In the genomic region with DNA sequence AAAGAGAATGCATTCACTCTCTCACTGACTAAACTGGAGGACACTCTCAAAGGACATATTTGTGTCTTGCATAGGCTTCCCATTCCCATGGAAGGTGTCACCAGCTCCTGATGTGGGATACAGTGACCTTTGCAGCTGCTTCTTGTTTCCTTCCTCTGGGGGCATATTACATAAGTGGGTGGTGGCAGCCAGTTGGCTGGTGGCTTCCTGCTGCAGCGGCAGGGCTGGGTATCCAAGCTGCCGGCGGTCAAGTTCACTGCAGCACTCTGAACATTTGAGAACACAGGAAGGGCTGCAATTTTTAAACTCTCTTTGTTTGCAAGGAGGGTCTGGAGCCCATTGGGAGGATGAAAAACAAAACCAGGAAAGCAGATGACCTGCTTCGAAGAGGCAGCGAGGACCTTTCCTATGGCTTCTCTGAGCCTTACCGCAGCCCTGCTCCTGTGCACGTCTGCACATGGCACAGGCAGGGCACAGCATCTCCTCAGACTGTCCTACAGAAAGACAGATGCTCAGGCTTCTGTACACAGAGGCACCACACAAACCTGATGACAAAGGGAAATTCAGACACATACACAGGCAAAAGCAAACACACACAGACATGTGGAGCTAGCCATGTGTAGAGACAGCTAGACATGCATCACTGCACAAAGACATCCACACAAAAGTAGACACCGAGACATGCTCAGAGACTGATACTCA, we compare ENCODE assay signal across 8 mouse cellular contexts.
DNase-seq lines count a peak whose midpoint lies in the region; ATAC-seq and TF ChIP-seq lines count a peak whose summit lies in the region.

No protein-coding gene starts in this region.

- H3K4me2 ChIP-seq in forebrain, embryonic 15.5 days (replicated peaks), result no peak overlapping the region
- H3K4me2 ChIP-seq in heart, postnatal 0 days (ENCODE audit: low read depth, low read length), result no peak overlapping the region
- H3K4me2 ChIP-seq in forebrain, embryonic 12.5 days, result no peak overlapping the region

- DNase-seq in forebrain, embryonic 10.5 days (ENCODE audit: extremely low spot score, low spot score), result no peak
- DNase-seq in adrenal gland, postnatal 14 days, result peak; percentile 46
- no peak for DNase-seq in heart, postnatal 0 days (ENCODE audit: low spot score)
- DNase-seq in kidney, postnatal 36 days, result peak; percentile 48 to 72
- no peak for DNase-seq in spleen, postnatal 36 days (ENCODE audit: low spot score in 2 of 2)
- DNase-seq in spleen, adult 12 weeks (ENCODE audit: low spot score), result no peak

- WGBS in forebrain, embryonic 10.5 days, result 88% methylated on average over 8 of the region's 8 CpGs
- WGBS in forebrain, embryonic 15.5 days, result 90% methylated on average over 8 of the region's 8 CpGs
- WGBS in heart, postnatal 0 days, result 64% methylated on average over 8 of the region's 8 CpGs
- WGBS in forebrain, embryonic 12.5 days, result 84% methylated on average over 8 of the region's 8 CpGs

- H3K4me1 ChIP-seq in forebrain, embryonic 10.5 days, result 0 out of 2 replicates have a peak, but pooled peaks cover 5% of the 10 kb centered on the region
- no peaks in the 10 kb centered on the region for H3K4me1 ChIP-seq in forebrain, embryonic 15.5 days
- H3K4me1 ChIP-seq in heart, postnatal 0 days (ENCODE audit: control insufficient read depth, insufficient read depth), result peaks cover 6% of the 10 kb centered on the region; the same call in 1 of the 2 replicates
- no peaks in the 10 kb centered on the region for H3K4me1 ChIP-seq in forebrain, embryonic 12.5 days

- H3K27me3 ChIP-seq in forebrain, embryonic 10.5 days (ENCODE audit: poor library complexity, severe bottlenecking), result no peaks in the 10 kb centered on the region
- H3K27me3 ChIP-seq in forebrain, embryonic 15.5 days, result no peaks in the 10 kb centered on the region
- H3K27me3 ChIP-seq in heart, postnatal 0 days (ENCODE audit: control insufficient read depth, insufficient read depth, low read length), result no peaks in the 10 kb centered on the region
- H3K27me3 ChIP-seq in forebrain, embryonic 12.5 days, result no peaks in the 10 kb centered on the region

- H3K36me3 ChIP-seq in forebrain, embryonic 10.5 days (replicated peaks), result no peaks in the 10 kb centered on the region
- no peaks in the 10 kb centered on the region for H3K36me3 ChIP-seq in forebrain, embryonic 15.5 days
- no peaks in the 10 kb centered on the region for H3K36me3 ChIP-seq in heart, postnatal 0 days (replicated peaks; ENCODE audit: control insufficient read depth, insufficient read depth, low read length)
- no peaks in the 10 kb centered on the region for H3K36me3 ChIP-seq in forebrain, embryonic 12.5 days (replicated peaks)

- no peak for ATAC-seq in forebrain, embryonic 15.5 days (replicated peaks)
- peak; percentile 33; the same call in 1 of the 2 replicates for ATAC-seq in heart, postnatal 0 days (ENCODE audit: insufficient read depth, low read depth)
- ATAC-seq in forebrain, embryonic 12.5 days (ENCODE audit: low FRiP score), result no peak

- peak overlapping the region; percentile 51; the same call in 1 of the 2 replicates for H3K27ac ChIP-seq in forebrain, embryonic 10.5 days
- H3K27ac ChIP-seq in forebrain, embryonic 15.5 days (replicated peaks), result no peak overlapping the region
- peak overlapping the region; percentile 60 for H3K27ac ChIP-seq in heart, postnatal 0 days (ENCODE audit: low read depth)
- no peak overlapping the region for H3K27ac ChIP-seq in forebrain, embryonic 12.5 days

- no peak for TF ChIP-seq CTCF in heart, postnatal 0 days (IDR thresholded peaks at IDR 0.05; ENCODE audit: low read depth)

- H3K9ac ChIP-seq in forebrain, embryonic 15.5 days (replicated peaks), result no peak overlapping the region
- no peak overlapping the region for H3K9ac ChIP-seq in heart, postnatal 0 days (replicated peaks; ENCODE audit: low read depth, low read length)
- no peak overlapping the region for H3K9ac ChIP-seq in forebrain, embryonic 12.5 days

- TF ChIP-seq EP300 in heart, postnatal 0 days (IDR thresholded peaks at IDR 0.05; ENCODE audit: low read depth), result no peak

- H3K4me3 ChIP-seq in forebrain, embryonic 10.5 days, result no peak overlapping the region
- H3K4me3 ChIP-seq in forebrain, embryonic 15.5 days, result no peak overlapping the region
- H3K4me3 ChIP-seq in heart, postnatal 0 days (ENCODE audit: low read depth, low read length), result no peak overlapping the region
- no peak overlapping the region for H3K4me3 ChIP-seq in forebrain, embryonic 12.5 days (replicated peaks)

- H3K9me3 ChIP-seq in forebrain, embryonic 10.5 days, result no peaks in the 10 kb centered on the region
- H3K9me3 ChIP-seq in forebrain, embryonic 15.5 days, result no peaks in the 10 kb centered on the region
- no peaks in the 10 kb centered on the region for H3K9me3 ChIP-seq in heart, postnatal 0 days (replicated peaks; ENCODE audit: control insufficient read depth, low read length)
- no peaks in the 10 kb centered on the region for H3K9me3 ChIP-seq in forebrain, embryonic 12.5 days

Comparison
In these comparisons a context has a peak if more than half of its experiments do, and no peak if none do; other contexts are left out.
1. H3K27ac ChIP-seq: peak in forebrain, embryonic 10.5 days (single experiment) and heart, postnatal 0 days (single experiment); none in forebrain, embryonic 15.5 days (single experiment) and forebrain, embryonic 12.5 days (single experiment).
2. DNase-seq: peak in adrenal gland, postnatal 14 days (single experiment) and kidney, postnatal 36 days (2 of 2); none in forebrain, embryonic 10.5 days (single experiment), heart, postnatal 0 days (single experiment), spleen, postnatal 36 days (0 of 2) and spleen, adult 12 weeks (single experiment).